Comparison of ENCODE assay signal across 8 mouse cellular contexts in genomic region chr7:24429413-24430112, GRCm38 (mm10). TPM values are rescaled to one million over a fixed set of nuclear protein-coding genes. Genes with fewer than 3 reads are reported as not detected.
DNase-seq lines count a peak whose midpoint lies in the region; ATAC-seq and TF ChIP-seq lines count a peak whose summit lies in the region.

No protein-coding gene starts in this region.

- no peaks in the 10 kb centered on the region for H3K36me3 ChIP-seq in hindbrain, embryonic 15.5 days
- H3K36me3 ChIP-seq in hindbrain, embryonic 10.5 days, result no peaks in the 10 kb centered on the region; the same call in 1 of the 2 replicates
- H3K36me3 ChIP-seq in heart, postnatal 0 days (replicated peaks; ENCODE audit: control insufficient read depth, insufficient read depth, low read length), result no peaks in the 10 kb centered on the region
- no peaks in the 10 kb centered on the region for H3K36me3 ChIP-seq in intestine, embryonic 15.5 days

- H3K4me3 ChIP-seq in hindbrain, embryonic 15.5 days, result no peak overlapping the region
- H3K4me3 ChIP-seq in hindbrain, embryonic 10.5 days, result no peak overlapping the region
- H3K4me3 ChIP-seq in heart, postnatal 0 days (ENCODE audit: low read depth, low read length), result no peak overlapping the region
- H3K4me3 ChIP-seq in intestine, embryonic 15.5 days (replicated peaks), result no peak overlapping the region

- WGBS in hindbrain, embryonic 15.5 days, result 51% methylated on average over 16 of the region's 16 CpGs
- 75% methylated on average over 16 of the region's 16 CpGs for WGBS in hindbrain, embryonic 10.5 days
- 20% methylated on average over 16 of the region's 16 CpGs for WGBS in heart, postnatal 0 days
- WGBS in intestine, embryonic 15.5 days, result 73% methylated on average over 16 of the region's 16 CpGs

- TF ChIP-seq CTCF in heart, postnatal 0 days (IDR thresholded peaks at IDR 0.05; ENCODE audit: low read depth), result no peak

- peak overlapping the region; percentile 63 for H3K27ac ChIP-seq in hindbrain, embryonic 15.5 days (replicated peaks)
- no peak overlapping the region for H3K27ac ChIP-seq in hindbrain, embryonic 10.5 days
- peak overlapping the region; percentile 72 for H3K27ac ChIP-seq in heart, postnatal 0 days (ENCODE audit: low read depth)
- H3K27ac ChIP-seq in intestine, embryonic 15.5 days, result no peak overlapping the region

- H3K27me3 ChIP-seq in hindbrain, embryonic 15.5 days, result no peaks in the 10 kb centered on the region
- peaks cover 20% of the 10 kb centered on the region for H3K27me3 ChIP-seq in hindbrain, embryonic 10.5 days (ENCODE audit: insufficient read depth, poor library complexity, severe bottlenecking)
- peaks cover 19% of the 10 kb centered on the region for H3K27me3 ChIP-seq in heart, postnatal 0 days (ENCODE audit: control insufficient read depth, insufficient read depth, low read length)
- peaks cover 15% of the 10 kb centered on the region for H3K27me3 ChIP-seq in intestine, embryonic 15.5 days (replicated peaks)

- H3K4me1 ChIP-seq in hindbrain, embryonic 15.5 days (replicated peaks), result peaks cover 8% of the 10 kb centered on the region; the same call in 1 of the 2 replicates
- 0 out of 2 replicates have a peak, but pooled peaks cover 6% of the 10 kb centered on the region for H3K4me1 ChIP-seq in hindbrain, embryonic 10.5 days (replicated peaks)
- peaks cover 3% of the 10 kb centered on the region; the same call in 1 of the 2 replicates for H3K4me1 ChIP-seq in heart, postnatal 0 days (ENCODE audit: control insufficient read depth, insufficient read depth)
- no peaks in the 10 kb centered on the region for H3K4me1 ChIP-seq in intestine, embryonic 15.5 days (replicated peaks)

- intact Hi-C loops in left cerebral cortex, postnatal 4 days (cut with DNase I), result no loop called here

- H3K9ac ChIP-seq in hindbrain, embryonic 15.5 days, result 0 out of 2 replicates have a peak overlapping the region, but pooled peaks have one; percentile 4
- no peak overlapping the region for H3K9ac ChIP-seq in heart, postnatal 0 days (replicated peaks; ENCODE audit: low read depth, low read length)
- H3K9ac ChIP-seq in intestine, embryonic 15.5 days, result no peak overlapping the region

- no peaks in the 10 kb centered on the region for H3K9me3 ChIP-seq in hindbrain, embryonic 15.5 days
- H3K9me3 ChIP-seq in hindbrain, embryonic 10.5 days, result peaks cover 19% of the 10 kb centered on the region
- H3K9me3 ChIP-seq in heart, postnatal 0 days (replicated peaks; ENCODE audit: control insufficient read depth, low read length), result no peaks in the 10 kb centered on the region
- no peaks in the 10 kb centered on the region for H3K9me3 ChIP-seq in intestine, embryonic 15.5 days

- no peak for TF ChIP-seq EP300 in heart, postnatal 0 days (IDR thresholded peaks at IDR 0.05; ENCODE audit: low read depth)

- ATAC-seq in hindbrain, embryonic 15.5 days (ENCODE audit: low FRiP score, low read depth), result 0 out of 2 replicates have a peak, but pooled peaks have one; percentile 31
- peak; percentile 83 for ATAC-seq in heart, postnatal 0 days (ENCODE audit: insufficient read depth, low read depth)
- no peak for ATAC-seq in intestine, embryonic 15.5 days

- no peak overlapping the region; the same call in 1 of the 2 replicates for H3K4me2 ChIP-seq in hindbrain, embryonic 15.5 days
- H3K4me2 ChIP-seq in heart, postnatal 0 days (ENCODE audit: low read depth, low read length), result 0 out of 2 replicates have a peak overlapping the region, but pooled peaks have one; percentile 24
- H3K4me2 ChIP-seq in intestine, embryonic 15.5 days (replicated peaks), result no peak overlapping the region

- DNase-seq in hindbrain, embryonic 10.5 days (ENCODE audit: low spot score), result no peak
- DNase-seq in cerebellum, postnatal 14 days, result peak; percentile 93 to 96
- peak; percentile 42 for DNase-seq in heart, postnatal 0 days (ENCODE audit: low spot score)
- DNase-seq in left cerebral cortex, postnatal 4 days, result peak; percentile 83
- no peak for DNase-seq in embryo, embryonic 11 days
- DNase-seq in urinary bladder, postnatal 10 days (ENCODE audit: low spot score), result no peak

RNA-seq across cellular contexts. Expression of gene Irgc1, which starts 22.5 kb away (rescaled TPM):
- not detected in 2 replicates for polyA plus RNA-seq in hindbrain, embryonic 15.5 days (2015; fragmentation: Nextera tagmentation; extraction: Ambion mirVana)
- polyA plus RNA-seq in hindbrain, embryonic 10.5 days (2016; fragmentation: Nextera tagmentation; extraction: Ambion mirVana), result not detected in 2 replicates
- total RNA-seq in heart, postnatal 0 days (2014; rRNA removed; ENCODE audit: low replicate concordance), result not detected in 2 replicates
- polyA plus RNA-seq in heart, postnatal 0 days (2015; fragmentation: Nextera tagmentation; extraction: Ambion mirVana), result not detected in 2 replicates
- total RNA-seq in left cerebral cortex, postnatal 4 days (2021), result not detected
- polyA plus RNA-seq in intestine, embryonic 15.5 days (2015; fragmentation: Nextera tagmentation; extraction: Ambion mirVana), result not detected in 2 replicates

RNA-seq across cellular contexts. Expression of gene Smg9, which starts 30.1 kb away (rescaled TPM):
- 32.8 and 42.5 TPM in 2 replicates for polyA plus RNA-seq in hindbrain, embryonic 15.5 days (2015; fragmentation: Nextera tagmentation; extraction: Ambion mirVana)
- polyA plus RNA-seq in hindbrain, embryonic 10.5 days (2016; fragmentation: Nextera tagmentation; extraction: Ambion mirVana), result 27.4 and 32.7 TPM in 2 replicates
- 15.5 and 30.2 TPM in 2 replicates for total RNA-seq in heart, postnatal 0 days (2014; rRNA removed; ENCODE audit: low replicate concordance)
- 13.1 and 13.5 TPM in 2 replicates for polyA plus RNA-seq in heart, postnatal 0 days (2015; fragmentation: Nextera tagmentation; extraction: Ambion mirVana)
- 10 to 100 TPM; 42.0 to 43.2 TPM for total RNA-seq in left cerebral cortex, postnatal 4 days (2021)
- 19.6 and 21.8 TPM in 2 replicates for polyA plus RNA-seq in intestine, embryonic 15.5 days (2015; fragmentation: Nextera tagmentation; extraction: Ambion mirVana)

RNA-seq across cellular contexts. Expression of gene Plaur, which starts 32.7 kb away (rescaled TPM):
- 1.3 and 1.5 TPM in 2 replicates for polyA plus RNA-seq in hindbrain, embryonic 15.5 days (2015; fragmentation: Nextera tagmentation; extraction: Ambion mirVana)
- polyA plus RNA-seq in hindbrain, embryonic 10.5 days (2016; fragmentation: Nextera tagmentation; extraction: Ambion mirVana), result 0.77 and 1.9 TPM in 2 replicates
- total RNA-seq in heart, postnatal 0 days (2014; rRNA removed; ENCODE audit: low replicate concordance), result 13.1 and 16.0 TPM in 2 replicates
- polyA plus RNA-seq in heart, postnatal 0 days (2015; fragmentation: Nextera tagmentation; extraction: Ambion mirVana), result 6.1 and 6.5 TPM in 2 replicates
- 1 to 10 TPM; 1.0 to 1.2 TPM for total RNA-seq in left cerebral cortex, postnatal 4 days (2021)
- 8.7 and 10.5 TPM in 2 replicates for polyA plus RNA-seq in intestine, embryonic 15.5 days (2015; fragmentation: Nextera tagmentation; extraction: Ambion mirVana)

RNA-seq across cellular contexts. Expression of gene Cadm4, which starts 52.3 kb away (rescaled TPM):
- 77.9 and 80.4 TPM in 2 replicates for polyA plus RNA-seq in hindbrain, embryonic 15.5 days (2015; fragmentation: Nextera tagmentation; extraction: Ambion mirVana)
- polyA plus RNA-seq in hindbrain, embryonic 10.5 days (2016; fragmentation: Nextera tagmentation; extraction: Ambion mirVana), result 12.1 and 38.6 TPM in 2 replicates
- total RNA-seq in heart, postnatal 0 days (2014; rRNA removed; ENCODE audit: low replicate concordance), result 14.3 and 30.5 TPM in 2 replicates
- polyA plus RNA-seq in heart, postnatal 0 days (2015; fragmentation: Nextera tagmentation; extraction: Ambion mirVana), result 4.1 and 4.2 TPM in 2 replicates
- 100 to 1,000 TPM; 332 to 353 TPM for total RNA-seq in left cerebral cortex, postnatal 4 days (2021)
- polyA plus RNA-seq in intestine, embryonic 15.5 days (2015; fragmentation: Nextera tagmentation; extraction: Ambion mirVana), result 2.8 and 3.3 TPM in 2 replicates

RNA-seq across cellular contexts. Expression of gene Kcnn4, which starts 59.5 kb away (rescaled TPM):
- polyA plus RNA-seq in hindbrain, embryonic 15.5 days (2015; fragmentation: Nextera tagmentation; extraction: Ambion mirVana), result 2.3 and 2.9 TPM in 2 replicates
- 3.9 and 4.2 TPM in 2 replicates for polyA plus RNA-seq in hindbrain, embryonic 10.5 days (2016; fragmentation: Nextera tagmentation; extraction: Ambion mirVana)
- total RNA-seq in heart, postnatal 0 days (2014; rRNA removed; ENCODE audit: low replicate concordance), result 0.69 and 2.0 TPM in 2 replicates
- 0.85 and 0.98 TPM in 2 replicates for polyA plus RNA-seq in heart, postnatal 0 days (2015; fragmentation: Nextera tagmentation; extraction: Ambion mirVana)
- under 1 TPM; 0.34 to 0.48 TPM for total RNA-seq in left cerebral cortex, postnatal 4 days (2021)
- polyA plus RNA-seq in intestine, embryonic 15.5 days (2015; fragmentation: Nextera tagmentation; extraction: Ambion mirVana), result 2.7 and 3.4 TPM in 2 replicates

Comparison
In these comparisons a context has a peak if more than half of its experiments do, and no peak if none do; other contexts are left out.
1. H3K27ac ChIP-seq: peak in hindbrain, embryonic 15.5 days (single experiment) and heart, postnatal 0 days (single experiment); none in hindbrain, embryonic 10.5 days (single experiment) and intestine, embryonic 15.5 days (single experiment).
2. DNase-seq: peak in cerebellum, postnatal 14 days (2 of 2), heart, postnatal 0 days (single experiment) and left cerebral cortex, postnatal 4 days (single experiment); none in hindbrain, embryonic 10.5 days (single experiment), embryo, embryonic 11 days (single experiment) and urinary bladder, postnatal 10 days (single experiment).